7 mouse cellular contexts compared by ENCODE assay signal in genomic region chr10:52381321-52381801, GRCm38 (mm10). TPM values are rescaled to one million over a fixed set of nuclear protein-coding genes. Genes with fewer than 3 reads are reported as not detected.
DNase-seq lines count a peak whose midpoint lies in the region; ATAC-seq and TF ChIP-seq lines count a peak whose summit lies in the region.

No protein-coding gene starts in this region.

- TF ChIP-seq CTCF in Patski (IDR thresholded peaks at IDR 0.05), result no peak

- ATAC-seq in lung, embryonic 16.5 days (ENCODE audit: low read depth), result peak; percentile 51
- peak; percentile 36 for ATAC-seq in Patski
- ATAC-seq in embryonic facial prominence, embryonic 13.5 days (ENCODE audit: insufficient number of reproducible peaks, insufficient read depth, low FRiP score, low TSS enrichment, low read depth), result peak; percentile 21
- ATAC-seq in inflammation-experienced regulatory T-cells, adult 6 months, result peak; percentile 35
- peak; percentile 59 for ATAC-seq in midbrain, embryonic 12.5 days (ENCODE audit: low FRiP score, low read depth)

- intact Hi-C loops in gastrocnemius, postnatal 36 days (cut with DNase I), result loop anchor here (5.0 to 10.0 kb wide), 3 partner anchors 36 to 277 kb away; partner anchors contain the start of gene Nus1

- POLR2A ChIA-PET in Patski (lab: Charles Lee), result interaction anchor here (1.1 kb wide), 1 partner anchor 27 kb away, joined by 4 read pairs; no protein-coding TSS in a partner anchor

- 0 out of 2 replicates have a peak, but pooled peaks cover 5% of the 10 kb centered on the region for H3K4me1 ChIP-seq in lung, embryonic 16.5 days (replicated peaks; ENCODE audit: control insufficient read depth, insufficient read depth, low read length)
- H3K4me1 ChIP-seq in embryonic facial prominence, embryonic 13.5 days, result peaks cover 5% of the 10 kb centered on the region; the same call in 1 of the 2 replicates
- H3K4me1 ChIP-seq in midbrain, embryonic 12.5 days, result peaks cover 12% of the 10 kb centered on the region

- H3K9ac ChIP-seq in lung, embryonic 16.5 days (ENCODE audit: low read length), result peak overlapping the region; percentile 95
- peak overlapping the region; percentile 90 for H3K9ac ChIP-seq in embryonic facial prominence, embryonic 13.5 days
- H3K9ac ChIP-seq in midbrain, embryonic 12.5 days (replicated peaks), result peak overlapping the region; percentile 88

- peak overlapping the region; percentile 93 for H3K27ac ChIP-seq in lung, embryonic 16.5 days (ENCODE audit: low read length)
- peak overlapping the region; percentile 97 for H3K27ac ChIP-seq in embryonic facial prominence, embryonic 13.5 days
- peak overlapping the region; percentile 96 for H3K27ac ChIP-seq in midbrain, embryonic 12.5 days (replicated peaks)

- in situ Hi-C loops in Patski (cut with MboI; ENCODE audit: low pct_unique_long_range_greater_than_20kb), result loop anchor here (10.0 to 25.0 kb wide), 2 partner anchors 277 to 594 kb away; no protein-coding TSS in a partner anchor

- peak overlapping the region; percentile 95 for H3K4me2 ChIP-seq in lung, embryonic 16.5 days (ENCODE audit: low read depth, low read length)
- H3K4me2 ChIP-seq in embryonic facial prominence, embryonic 13.5 days, result peak overlapping the region; percentile 76
- H3K4me2 ChIP-seq in midbrain, embryonic 12.5 days (replicated peaks), result peak overlapping the region; percentile 85

- H3K36me3 ChIP-seq in lung, embryonic 16.5 days (ENCODE audit: control insufficient read depth, insufficient read depth, low read length), result no peaks in the 10 kb centered on the region
- no peaks in the 10 kb centered on the region for H3K36me3 ChIP-seq in embryonic facial prominence, embryonic 13.5 days
- H3K36me3 ChIP-seq in midbrain, embryonic 12.5 days, result no peaks in the 10 kb centered on the region

- CTCF ChIA-PET in Patski (lab: Charles Lee), result interaction anchor here (0.9 to 4.1 kb wide), 6 partner anchors 9 to 165 kb away, joined by 3 to 19 read pairs (median 4); partner anchors contain the start of gene Gm26741

- H3K9me3 ChIP-seq in lung, embryonic 16.5 days (ENCODE audit: control insufficient read depth, low read length), result no peaks in the 10 kb centered on the region
- no peaks in the 10 kb centered on the region for H3K9me3 ChIP-seq in embryonic facial prominence, embryonic 13.5 days
- H3K9me3 ChIP-seq in midbrain, embryonic 12.5 days, result no peaks in the 10 kb centered on the region

- DNase-seq in lung, postnatal 4 days, result no peak
- DNase-seq in Patski (ENCODE audit: low read depth, low spot score), result no peak
- DNase-seq in gastrocnemius, postnatal 36 days, result no peak

- no peaks in the 10 kb centered on the region for H3K27me3 ChIP-seq in lung, embryonic 16.5 days (ENCODE audit: control insufficient read depth, insufficient read depth, low read depth, low read length)
- H3K27me3 ChIP-seq in Patski, result no peaks in the 10 kb centered on the region
- no peaks in the 10 kb centered on the region for H3K27me3 ChIP-seq in embryonic facial prominence, embryonic 13.5 days
- H3K27me3 ChIP-seq in midbrain, embryonic 12.5 days, result no peaks in the 10 kb centered on the region

- H3K4me3 ChIP-seq in lung, embryonic 16.5 days (ENCODE audit: low read length), result peak overlapping the region; percentile 95
- H3K4me3 ChIP-seq in embryonic facial prominence, embryonic 13.5 days, result peak overlapping the region; percentile 85
- peak overlapping the region; percentile 88 for H3K4me3 ChIP-seq in midbrain, embryonic 12.5 days

- WGBS in lung, embryonic 16.5 days, result under 1% methylated on average over 19 of the region's 19 CpGs
- under 1% methylated on average over 19 of the region's 19 CpGs for WGBS in embryonic facial prominence, embryonic 13.5 days
- WGBS in midbrain, embryonic 12.5 days, result under 1% methylated on average over 19 of the region's 19 CpGs

RNA-seq across cellular contexts. Expression of gene Gopc, which starts 0.6 kb away (rescaled TPM):
- 19.8 and 20.2 TPM in 2 replicates for polyA plus RNA-seq in lung, embryonic 16.5 days (2015; fragmentation: Nextera tagmentation; extraction: Ambion mirVana)
- 26.2 TPM for polyA plus RNA-seq in Patski (2021)
- 19.3 and 20.3 TPM in 2 replicates for polyA plus RNA-seq in embryonic facial prominence, embryonic 13.5 days (2015; fragmentation: Nextera tagmentation; extraction: Ambion mirVana)
- polyA plus RNA-seq in inflammation-experienced regulatory T-cells, adult 6 months (2017; shearing (Covaris generic)), result 1 to 10 TPM; 5.5 to 8.1 (median 6.0) TPM
- polyA plus RNA-seq in midbrain, embryonic 12.5 days (2016; fragmentation: Nextera tagmentation; extraction: Ambion mirVana), result 25.2 and 26.9 TPM in 2 replicates
- total RNA-seq in gastrocnemius, postnatal 36 days (2021), result 1 to 10 TPM; 7.4 to 8.5 TPM

RNA-seq across cellular contexts. Expression of gene Nepn, which starts 7.4 kb away (rescaled TPM):
- not detected in 2 replicates for polyA plus RNA-seq in lung, embryonic 16.5 days (2015; fragmentation: Nextera tagmentation; extraction: Ambion mirVana)
- not detected for polyA plus RNA-seq in Patski (2021)
- polyA plus RNA-seq in embryonic facial prominence, embryonic 13.5 days (2015; fragmentation: Nextera tagmentation; extraction: Ambion mirVana), result not detected in 2 replicates
- polyA plus RNA-seq in inflammation-experienced regulatory T-cells, adult 6 months (2017; shearing (Covaris generic)), result not detected
- polyA plus RNA-seq in midbrain, embryonic 12.5 days (2016; fragmentation: Nextera tagmentation; extraction: Ambion mirVana), result not detected in 2 replicates
- under 1 TPM; 0.27 to 0.31 TPM for total RNA-seq in gastrocnemius, postnatal 36 days (2021)

RNA-seq across cellular contexts. Expression of gene Gm26741, which starts 22.8 kb away (rescaled TPM):
- not detected in 2 replicates for polyA plus RNA-seq in lung, embryonic 16.5 days (2015; fragmentation: Nextera tagmentation; extraction: Ambion mirVana)
- polyA plus RNA-seq in Patski (2021), result not detected
- not detected in 2 replicates for polyA plus RNA-seq in embryonic facial prominence, embryonic 13.5 days (2015; fragmentation: Nextera tagmentation; extraction: Ambion mirVana)
- not detected for polyA plus RNA-seq in inflammation-experienced regulatory T-cells, adult 6 months (2017; shearing (Covaris generic))
- not detected in 2 replicates for polyA plus RNA-seq in midbrain, embryonic 12.5 days (2016; fragmentation: Nextera tagmentation; extraction: Ambion mirVana)
- not detected for total RNA-seq in gastrocnemius, postnatal 36 days (2021)

RNA-seq across cellular contexts. Expression of gene Nus1, which starts 36.0 kb away (rescaled TPM):
- polyA plus RNA-seq in lung, embryonic 16.5 days (2015; fragmentation: Nextera tagmentation; extraction: Ambion mirVana), result 7.9 and 10.3 TPM in 2 replicates
- 58.2 TPM for polyA plus RNA-seq in Patski (2021)
- polyA plus RNA-seq in embryonic facial prominence, embryonic 13.5 days (2015; fragmentation: Nextera tagmentation; extraction: Ambion mirVana), result 14.9 and 18.0 TPM in 2 replicates
- 1 to 10 TPM; 7.5 to 8.2 (median 7.7) TPM for polyA plus RNA-seq in inflammation-experienced regulatory T-cells, adult 6 months (2017; shearing (Covaris generic))
- polyA plus RNA-seq in midbrain, embryonic 12.5 days (2016; fragmentation: Nextera tagmentation; extraction: Ambion mirVana), result 18.8 and 19.8 TPM in 2 replicates
- total RNA-seq in gastrocnemius, postnatal 36 days (2021), result 10 to 100 TPM; 16.3 to 17.4 TPM
